Mouse (Mus musculus) lung, postnatal 4 days (tissue): Measurements from ENCODE around the gene Stard5.

Experiments
- DNase-seq, 2 experiments: peaks; one replicate each; pipeline ENCODE4 v3.0.0; 2021

Gene Stard5

GRCm38 (mm10) chr7:83631828-83632681 lies at the start of gene Stard5:
TSS of gene Stard5 (plus strand) at chr7:83631959.
- peak; percentile 95 for DNase-seq

GRCm38 (mm10) chr7:83584639-83585471 lies 46.9 kb upstream of the Stard5 start, which contains the start of gene Tmc3:
TSS of gene Tmc3 (plus strand) at chr7:83584927.
- DNase-seq: no peak

- no peak for DNase-seq
Measured at GRCm38 (mm10) chr7:83594056-83594455, 37.7 kb upstream of the Stard5 start.

GRCm38 (mm10) chr7:83597063-83597462 lies 34.7 kb upstream of the Stard5 start:
- no peak for DNase-seq

GRCm38 (mm10) chr7:83598997-83599912 lies 32.5 kb upstream of the Stard5 start:
- DNase-seq: no peak

GRCm38 (mm10) chr7:83599913-83600286 lies 31.9 kb upstream of the Stard5 start:
- peak; percentile 36 to 42 for DNase-seq

GRCm38 (mm10) chr7:83604180-83604944 lies 27.4 kb upstream of the Stard5 start:
- DNase-seq: no peak

- DNase-seq: no peak
Measured at GRCm38 (mm10) chr7:83606796-83607195, 25.0 kb upstream of the Stard5 start.

GRCm38 (mm10) chr7:83609891-83610290 lies 21.9 kb upstream of the Stard5 start:
- no peak for DNase-seq

- no peak for DNase-seq
Measured at GRCm38 (mm10) chr7:83611886-83612285, 19.9 kb upstream of the Stard5 start.

- DNase-seq: no peak
Measured at GRCm38 (mm10) chr7:83615272-83615671, 16.5 kb upstream of the Stard5 start.

- no peak for DNase-seq
Measured at GRCm38 (mm10) chr7:83615815-83616214, 15.9 kb upstream of the Stard5 start.

GRCm38 (mm10) chr7:83616268-83616667 lies 15.5 kb upstream of the Stard5 start:
- no peak for DNase-seq

- no peak for DNase-seq
Measured at GRCm38 (mm10) chr7:83618709-83619108, 13.1 kb upstream of the Stard5 start.

GRCm38 (mm10) chr7:83622582-83622981 lies 9.2 kb upstream of the Stard5 start:
- no peak for DNase-seq

- no peak for DNase-seq
Measured at GRCm38 (mm10) chr7:83624065-83624464, 7.7 kb upstream of the Stard5 start.

GRCm38 (mm10) chr7:83626557-83627257 lies 5.1 kb upstream of the Stard5 start:
- no peak for DNase-seq

- no peak for DNase-seq
Measured at GRCm38 (mm10) chr7:83627369-83627768, 4.4 kb upstream of the Stard5 start.

- DNase-seq: no peak
Measured at GRCm38 (mm10) chr7:83631073-83631827, 509 bp upstream of the Stard5 start.

GRCm38 (mm10) chr7:83632682-83633120 lies 942 bp downstream of the Stard5 start:
- no peak for DNase-seq
